Mouse (Mus musculus) midbrain, embryonic 10.5 days (tissue): ENCODE measurements around the gene Pdpk1. TPM values are rescaled to one million over a fixed set of nuclear protein-coding genes. Genes with fewer than 3 reads are reported as not detected.

Experiments
- DNase-seq: peaks from one replicate; pipeline ENCODE4 v3.0.0-alpha.2; 2017; ENCODE audit warnings: low spot score
- H3K27ac ChIP-seq: fragments of 300-500 bp; sonication (generic); replicated peaks from 2 replicates; pipeline ENCODE4 v1.5.1; 2016; ENCODE audit warnings: mild to moderate bottlenecking
- H3K27me3 ChIP-seq: fragments of 300-500 bp; sonication (generic); 2 replicates; pipeline ENCODE4 v1.6.1; 2016; ENCODE audit warnings: low read depth, mild to moderate bottlenecking; ENCODE audit not compliant: poor library complexity, severe bottlenecking
- H3K36me3 ChIP-seq: fragments of 300-500 bp; sonication (generic); 2 replicates; pipeline ENCODE4 v1.6.1; 2016; ENCODE audit warnings: mild to moderate bottlenecking, moderate library complexity
- H3K4me1 ChIP-seq: fragments of 300-500 bp; sonication (generic); 2 replicates; pipeline ENCODE4 v1.6.1; 2016
- H3K4me3 ChIP-seq: fragments of 300-500 bp; sonication (generic); 2 replicates; pipeline ENCODE4 v1.5.1; 2016; ENCODE audit warnings: mild to moderate bottlenecking, moderate library complexity
- H3K9me3 ChIP-seq: fragments of 300-500 bp; sonication (generic); replicated peaks from 2 replicates; pipeline ENCODE4 v1.6.1; 2016; ENCODE audit warnings: mild to moderate bottlenecking
- WGBS: fragments of 180-500 bp; shearing (Covaris S2); methylation state at CpG from one replicate; pipeline ENCODE4 v1.1.7; 2016; 5-methylcytosine and 5-hydroxymethylcytosine counted together
- polyA plus RNA-seq: library from polyadenylated mRNA; unstranded; fragments of >200 nt; fragmentation: Nextera tagmentation; extraction: Ambion mirVana; gene quantifications from 2 replicates; pipeline ENCODE4 v1.2.1, GENCODE M21; 2016

The Pdpk1 gene
- polyA plus RNA-seq, 1 experiment from 2014 or later, result 31.5 TPM

GRCm38 (mm10) chr17:24157121-24157520 lies 6.4 kb upstream of the Pdpk1 start:
- peaks cover 6% of the 10 kb centered on the region for H3K4me1 ChIP-seq
- 90% methylated on average over 6 of the region's 6 CpGs for WGBS

GRCm38 (mm10) chr17:24156394-24156793 lies 5.7 kb upstream of the Pdpk1 start:
- H3K36me3 ChIP-seq, result peaks cover 27% of the 10 kb centered on the region
- H3K9me3 ChIP-seq, result no peaks in the 10 kb centered on the region
- H3K4me1 ChIP-seq, result peaks cover 13% of the 10 kb centered on the region
- no peaks in the 10 kb centered on the region for H3K27me3 ChIP-seq
- no peak overlapping the region for H3K27ac ChIP-seq
- no peak for DNase-seq
- 85% methylated on average over 3 of the region's 3 CpGs for WGBS
- no peak overlapping the region for H3K4me3 ChIP-seq

More at GRCm38 (mm10) chr17:24157121-24157520, 6.4 kb upstream of the Pdpk1 start:
- DNase-seq, result no peak
- Histone ChIP-seq H3K36me3 (peaks cover 27% of the 10 kb centered on the region), H3K9me3 (no peaks in the 10 kb centered on the region), H3K27me3 (no peaks in the 10 kb centered on the region), H3K27ac (no peak overlapping the region), H3K4me3 (no peak overlapping the region)

GRCm38 (mm10) chr17:24155742-24156141 lies 5.0 kb upstream of the Pdpk1 start:
- 90% methylated on average over 9 of the region's 9 CpGs for WGBS
- no peaks in the 10 kb centered on the region for H3K9me3 ChIP-seq
- no peaks in the 10 kb centered on the region for H3K27me3 ChIP-seq
- H3K27ac ChIP-seq, result no peak overlapping the region
- DNase-seq, result no peak
- peaks cover 15% of the 10 kb centered on the region for H3K4me1 ChIP-seq
- H3K4me3 ChIP-seq, result no peak overlapping the region
- peaks cover 27% of the 10 kb centered on the region for H3K36me3 ChIP-seq

- Histone ChIP-seq H3K27ac (no peak overlapping the region), H3K27me3 (no peaks in the 10 kb centered on the region), H3K36me3 (peaks cover 27% of the 10 kb centered on the region), H3K4me3 (no peak overlapping the region), H3K9me3 (no peaks in the 10 kb centered on the region), H3K4me1 (peaks cover 15% of the 10 kb centered on the region)
- 76% methylated on average over 3 of the region's 3 CpGs for WGBS
- DNase-seq, result no peak
Observed at GRCm38 (mm10) chr17:24154463-24154862, 3.7 kb upstream of the Pdpk1 start.

- Histone ChIP-seq H3K4me1 (peaks cover 15% of the 10 kb centered on the region), H3K27me3 (no peaks in the 10 kb centered on the region), H3K4me3 (peak overlapping the region; percentile 52), H3K27ac (0 out of 2 replicates have a peak overlapping the region, but pooled peaks have one; percentile 23), H3K9me3 (no peaks in the 10 kb centered on the region), H3K36me3 (peaks cover 16% of the 10 kb centered on the region; the same call in 1 of the 2 replicates)
- 2% methylated on average over 26 of the region's 26 CpGs for WGBS
- DNase-seq, result peak; percentile 79
Observed at GRCm38 (mm10) chr17:24151890-24152563, 1.3 kb upstream of the Pdpk1 start.

GRCm38 (mm10) chr17:24151382-24151781 lies 658 bp upstream of the Pdpk1 start:
- DNase-seq, result no peak
- peaks cover 15% of the 10 kb centered on the region for H3K4me1 ChIP-seq
- no peaks in the 10 kb centered on the region for H3K27me3 ChIP-seq
- 22% methylated on average over 7 of the region's 7 CpGs for WGBS
- peaks cover 11% of the 10 kb centered on the region; the same call in 1 of the 2 replicates for H3K36me3 ChIP-seq
- peak overlapping the region; percentile 52; the same call in 1 of the 2 replicates for H3K4me3 ChIP-seq
- 0 out of 2 replicates have a peak overlapping the region, but pooled peaks have one; percentile 23 for H3K27ac ChIP-seq
- no peaks in the 10 kb centered on the region for H3K9me3 ChIP-seq

- DNase-seq, result no peak
- Histone ChIP-seq H3K4me1 (peaks cover 15% of the 10 kb centered on the region), H3K27ac (no peak overlapping the region), H3K36me3 (no peaks in the 10 kb centered on the region), H3K4me3 (no peak overlapping the region), H3K9me3 (no peaks in the 10 kb centered on the region), H3K27me3 (no peaks in the 10 kb centered on the region)
- 86% methylated on average over 7 of the region's 7 CpGs for WGBS
Observed at GRCm38 (mm10) chr17:24149421-24149820, 1.3 kb downstream of the Pdpk1 start.

- Histone ChIP-seq H3K4me3 (no peak overlapping the region), H3K36me3 (no peaks in the 10 kb centered on the region), H3K27me3 (no peaks in the 10 kb centered on the region), H3K9me3 (no peaks in the 10 kb centered on the region), H3K4me1 (peaks cover 25% of the 10 kb centered on the region), H3K27ac (no peak overlapping the region)
- DNase-seq, result no peak
- 56% methylated on average over 2 of the region's 2 CpGs for WGBS
Observed at GRCm38 (mm10) chr17:24142897-24143296, 7.8 kb downstream of the Pdpk1 start.

GRCm38 (mm10) chr17:24141425-24141920 lies 9.3 kb downstream of the Pdpk1 start:
- Histone ChIP-seq H3K27ac (peak overlapping the region; percentile 94), H3K4me1 (peaks cover 25% of the 10 kb centered on the region), H3K27me3 (no peaks in the 10 kb centered on the region), H3K4me3 (peak overlapping the region; percentile 100), H3K36me3 (no peaks in the 10 kb centered on the region), H3K9me3 (no peaks in the 10 kb centered on the region)
- peak; percentile 97 for DNase-seq
- under 1% methylated on average over 57 of the region's 57 CpGs for WGBS

GRCm38 (mm10) chr17:24140845-24141424 lies 9.8 kb downstream of the Pdpk1 start:
- Histone ChIP-seq H3K27me3 (no peaks in the 10 kb centered on the region), H3K4me1 (peaks cover 25% of the 10 kb centered on the region), H3K9me3 (no peaks in the 10 kb centered on the region), H3K27ac (peak overlapping the region; percentile 94), H3K4me3 (peak overlapping the region; percentile 100), H3K36me3 (no peaks in the 10 kb centered on the region)
- no peak for DNase-seq
- WGBS, result under 1% methylated on average over 43 of the region's 43 CpGs

GRCm38 (mm10) chr17:24139968-24140367 lies 10.8 kb downstream of the Pdpk1 start:
- H3K9me3 ChIP-seq, result no peaks in the 10 kb centered on the region
- H3K27me3 ChIP-seq, result no peaks in the 10 kb centered on the region
- WGBS, result 93% methylated on average over 4 of the region's 4 CpGs
- H3K4me1 ChIP-seq, result peaks cover 25% of the 10 kb centered on the region
- H3K27ac ChIP-seq, result no peak overlapping the region
- no peaks in the 10 kb centered on the region for H3K36me3 ChIP-seq
- peak overlapping the region; percentile 100 for H3K4me3 ChIP-seq
- DNase-seq, result no peak

- H3K9me3 ChIP-seq, result no peaks in the 10 kb centered on the region
- H3K27me3 ChIP-seq, result no peaks in the 10 kb centered on the region
- H3K27ac ChIP-seq, result no peak overlapping the region
- H3K4me1 ChIP-seq, result peaks cover 25% of the 10 kb centered on the region
- H3K36me3 ChIP-seq, result no peaks in the 10 kb centered on the region
- no peak for DNase-seq
- H3K4me3 ChIP-seq, result no peak overlapping the region
- 90% methylated on average over 3 of the region's 3 CpGs for WGBS
Observed at GRCm38 (mm10) chr17:24139256-24139655, 11.5 kb downstream of the Pdpk1 start.
